Mouse (Mus musculus) MEL (cell line): ENCODE data around the gene Obp1a.

Experiments
- CHD2 ChIP-seq: IDR thresholded peaks from 2 replicates; pipeline ENCODE4 v1.6.1; 2011; ENCODE audit warnings: low read length, improper control_type of control experiment
- CTCF ChIP-seq, 3 experiments: IDR thresholded peaks in 2 of 3; conservative IDR thresholded peaks in 1 of 3; 2 replicates each; pipeline ENCODE4 v1.5.1; 2011 to 2012; ENCODE audit warnings: low read length in 3 of 3, low read depth in 2 of 3, mild to moderate bottlenecking in 2 of 3, improper control_type of control experiment in 1 of 3, inconsistent platforms in 1 of 3, mixed read lengths in 1 of 3, moderate library complexity in 1 of 3; ENCODE audit not compliant: control insufficient read depth in 1 of 3, insufficient read depth in 1 of 3, poor library complexity in 1 of 3, severe bottlenecking in 1 of 3
- ELF1 ChIP-seq: IDR thresholded peaks from 2 replicates; pipeline ENCODE4 v1.6.1; 2014; ENCODE audit warnings: low read depth, mild to moderate bottlenecking, inconsistent platforms, low read length, improper control_type of control experiment, moderate library complexity
- EP300 ChIP-seq, 2 experiments: IDR thresholded peaks; 2 replicates each; pipeline ENCODE4 v1.6.1; 2011; ENCODE audit warnings: improper control_type of control experiment in 2 of 2, low read length in 2 of 2, low read depth in 1 of 2, mild to moderate bottlenecking in 1 of 2
- MAFK ChIP-seq: IDR thresholded peaks from 2 replicates; pipeline ENCODE4 v1.6.1; 2011; ENCODE audit warnings: low read depth, mild to moderate bottlenecking, low read length, improper control_type of control experiment, borderline replicate concordance
- POLR2A ChIP-seq, 2 experiments: IDR thresholded peaks; 2 replicates each; pipeline ENCODE4 v1.6.1; 2011 to 2012; ENCODE audit warnings: low read length in 2 of 2, mild to moderate bottlenecking in 2 of 2, control low read depth in 1 of 2, improper control_type of control experiment in 1 of 2, low read depth in 1 of 2, moderate library complexity in 1 of 2; ENCODE audit not compliant: control insufficient read depth in 1 of 2, insufficient read depth in 1 of 2, poor library complexity in 1 of 2
- POLR2AphosphoS2 ChIP-seq: IDR thresholded peaks from 2 replicates; pipeline ENCODE4 v1.6.1; 2011; ENCODE audit warnings: low read length, improper control_type of control experiment
- TCF12 ChIP-seq: IDR thresholded peaks from 2 replicates; pipeline ENCODE4 v1.6.1; 2014; ENCODE audit warnings: low read depth, mild to moderate bottlenecking, inconsistent platforms, low read length, improper control_type of control experiment, moderate library complexity
- ZMIZ1 ChIP-seq: IDR thresholded peaks from 2 replicates; pipeline ENCODE4 v1.6.1; 2012; ENCODE audit warnings: low read depth, mild to moderate bottlenecking, inconsistent platforms, low read length, improper control_type of control experiment, moderate library complexity

GRCm38 (mm10) chrX:78091274-78091673 is at the start of gene Obp1a:
- TF ChIP-seq ZMIZ1 (no peak), POLR2AphosphoS2 (no peak), CTCF (IDR thresholded peaks at IDR 0.05 in 2 of 3, conservative IDR thresholded peaks at IDR 0.05 in 1 of 3; ENCODE audit: control insufficient read depth in 1 of 3, insufficient read depth in 1 of 3, low read depth in 2 of 3, low read length in 3 of 3, poor library complexity in 1 of 3, severe bottlenecking in 1 of 3) (no peak), POLR2A (IDR thresholded peaks at IDR 0.05; ENCODE audit: control insufficient read depth in 1 of 2, insufficient read depth in 1 of 2, low read depth in 1 of 2, low read length in 2 of 2, poor library complexity in 1 of 2) (no peak), CHD2 (no peak), MAFK (no peak), ELF1 (no peak), EP300 (IDR thresholded peaks at IDR 0.05; ENCODE audit: low read depth in 1 of 2, low read length in 2 of 2) (no peak), TCF12 (no peak)
